Mouse (Mus musculus) heart, embryonic 14.5 days (tissue): ENCODE measurements around the gene 2010003K11Rik. TPM values are rescaled to one million over a fixed set of nuclear protein-coding genes. Genes with fewer than 3 reads are reported as not detected.

Experiments used
- polyA plus RNA-seq: library from polyadenylated mRNA; unstranded; fragments of >200 nt; fragmentation: Nextera tagmentation; extraction: Ambion mirVana; gene quantifications from 2 replicates; pipeline ENCODE4 v1.2.1, GENCODE M21; 2014

Gene 2010003K11Rik
- polyA plus RNA-seq, 1 experiment from 2014 or later = not detected

Other genes starting within 250 kb of the 2010003K11Rik start
- 7.6 and 8.0 TPM in 2 replicates for gene Ssh3, start 229.4 kb downstream of the 2010003K11Rik start, polyA plus RNA-seq
- 1.1 and 1.4 TPM in 2 replicates for gene Ankrd13d, start 215.4 kb downstream of the 2010003K11Rik start, polyA plus RNA-seq
- 12.1 and 12.8 TPM in 2 replicates for gene Grk2, start 192.4 kb downstream of the 2010003K11Rik start, polyA plus RNA-seq
- gene Kdm2a, start 100.3 kb downstream of the 2010003K11Rik start, polyA plus RNA-seq = 35.7 and 42.7 TPM in 2 replicates
- 20.0 and 24.0 TPM in 2 replicates for gene Rhod, start 59.2 kb downstream of the 2010003K11Rik start, polyA plus RNA-seq
- gene Syt12, start 21.1 kb downstream of the 2010003K11Rik start, polyA plus RNA-seq = 0.88 and 0.95 TPM in 2 replicates
- gene Pcx, start 11.9 kb upstream of the 2010003K11Rik start, polyA plus RNA-seq = 8.2 and 8.7 TPM in 2 replicates
- gene Lrfn4, start 117.1 kb upstream of the 2010003K11Rik start, polyA plus RNA-seq = 5.1 and 6.1 TPM in 2 replicates
- gene Rce1, start 127.1 kb upstream of the 2010003K11Rik start, polyA plus RNA-seq = 35.8 and 38.5 TPM in 2 replicates
- gene Gm960, start 200.1 kb upstream of the 2010003K11Rik start, polyA plus RNA-seq = 1.1 TPM in 2 replicates
- gene Sptbn2, start 212.6 kb upstream of the 2010003K11Rik start, polyA plus RNA-seq = 0.24 and 0.27 TPM in 2 replicates